Mouse (Mus musculus) 3T3-L1 (cell line): ENCODE measurements around the gene Smu1.

ENCODE experiments used
- DNase-seq: peaks from one replicate; pipeline ENCODE4 v3.0.0-alpha.2; 2015; ENCODE audit warnings: low read depth, low spot score

Smu1 gene

GRCm38 (mm10) chr4:40757157-40757779 lies 455 bp downstream of the Smu1 start:
- DNase-seq, result peak; percentile 60

- no peak for DNase-seq
Observed at GRCm38 (mm10) chr4:40735351-40735750, 22.4 kb downstream of the Smu1 start.

GRCm38 (mm10) chr4:40731262-40731661 lies 26.5 kb downstream of the Smu1 start:
- DNase-seq, result no peak

GRCm38 (mm10) chr4:40727247-40727646 lies 30.5 kb downstream of the Smu1 start:
- DNase-seq, result peak; percentile 52

- DNase-seq, result no peak
Observed at GRCm38 (mm10) chr4:40725554-40725953, 32.2 kb downstream of the Smu1 start.

GRCm38 (mm10) chr4:40725141-40725540 lies 32.6 kb downstream of the Smu1 start:
- DNase-seq, result no peak

- peak; percentile 81 for DNase-seq
Observed at GRCm38 (mm10) chr4:40722687-40723460, 34.8 kb downstream of the Smu1 start.

- peak; percentile 92 for DNase-seq
Observed at GRCm38 (mm10) chr4:40722011-40722666, 35.6 kb downstream of the Smu1 start, which contains the start of gene Dnaja1. Gene Dnaja1, plus strand, starts transcription at chr4:40722150.

GRCm38 (mm10) chr4:40720910-40721309 lies 36.8 kb downstream of the Smu1 start:
- no peak for DNase-seq

- DNase-seq, result peak; percentile 64
Observed at GRCm38 (mm10) chr4:40717141-40717540, 40.6 kb downstream of the Smu1 start.

- DNase-seq, result peak; percentile 63
Observed at GRCm38 (mm10) chr4:40703710-40704275, 53.9 kb downstream of the Smu1 start.

GRCm38 (mm10) chr4:40702797-40703709 lies 54.7 kb downstream of the Smu1 start, which contains the start of gene Aptx:
Gene Aptx, minus strand, starts transcription at chr4:40703194.
- DNase-seq, result peak; percentile 96

GRCm38 (mm10) chr4:40701796-40702195 lies 55.9 kb downstream of the Smu1 start:
- peak; percentile 22 for DNase-seq

GRCm38 (mm10) chr4:40700216-40700615 lies 57.5 kb downstream of the Smu1 start:
- peak; percentile 34 for DNase-seq

GRCm38 (mm10) chr4:40697059-40697458 lies 60.7 kb downstream of the Smu1 start:
- DNase-seq, result no peak

- DNase-seq, result no peak
Observed at GRCm38 (mm10) chr4:40691100-40691499, 66.6 kb downstream of the Smu1 start.
